Mouse (Mus musculus) small intestine, adult 2 months (tissue): ENCODE results near the gene Gsk3a. TPM values are rescaled to one million over a fixed set of nuclear protein-coding genes. Genes with fewer than 3 reads are reported as not detected.

ENCODE experiments used
- H3K27ac ChIP-seq: fragments of 200-500 bp; 2 replicates; pipeline ENCODE4 v1.5.1; 2012; ENCODE audit warnings: low read depth, low read length, control low read depth, inconsistent platforms; ENCODE audit not compliant: insufficient read depth
- H3K27me3 ChIP-seq: fragments of 200-500 bp; 2 replicates; pipeline ENCODE4 v1.6.1; 2012; ENCODE audit warnings: mild to moderate bottlenecking, moderate library complexity, low read length, inconsistent platforms; ENCODE audit not compliant: control insufficient read depth, insufficient read depth
- H3K36me3 ChIP-seq: fragments of 200-500 bp; 2 replicates; pipeline ENCODE4 v1.6.1; 2012; ENCODE audit warnings: mild to moderate bottlenecking, low read length, control low read depth, inconsistent platforms; ENCODE audit not compliant: control insufficient read depth, insufficient read depth
- H3K4me1 ChIP-seq: fragments of 200-500 bp; 2 replicates; pipeline ENCODE4 v1.6.1; 2012; ENCODE audit warnings: low read length, inconsistent platforms, mixed read lengths; ENCODE audit not compliant: control insufficient read depth, insufficient read depth, insufficient read length
- H3K4me3 ChIP-seq: fragments of 200-500 bp; 2 replicates; pipeline ENCODE4 v1.5.1; 2012; ENCODE audit warnings: low read depth, mild to moderate bottlenecking, control low read depth, inconsistent platforms, low read length, moderate library complexity
- CTCF ChIP-seq: fragments of 200-500 bp; IDR thresholded peaks from 2 replicates; pipeline ENCODE4 v1.5.1; 2012; ENCODE audit warnings: low read depth, mild to moderate bottlenecking, control low read depth, inconsistent platforms, low read length, moderate library complexity, mixed read lengths; ENCODE audit not compliant: insufficient replicate concordance, insufficient read length; ENCODE audit errors: extremely low read depth
- POLR2A ChIP-seq: fragments of 200-500 bp; IDR thresholded peaks from 2 replicates; pipeline ENCODE4 v1.6.1; 2012; ENCODE audit warnings: low read depth, mild to moderate bottlenecking, control low read depth, inconsistent platforms, low read length, moderate library complexity
- WGBS: fragments of 180-500 bp; shearing (Covaris S2); methylation state at CpG from one replicate; pipeline ENCODE4 v1.1.7; 2018; 5-methylcytosine and 5-hydroxymethylcytosine counted together
- polyA plus RNA-seq: library from polyadenylated mRNA; depleted of rRNA; stranded (reverse); fragments of >200 nt; gene quantifications from 2 replicates; pipeline ENCODE4 v1.2.3, GENCODE M21; 2012

Gsk3a gene
- polyA plus RNA-seq, 1 experiment: 163 TPM

- Histone ChIP-seq H3K27ac (peak overlapping the region; percentile 89), H3K36me3 (peaks cover 17% of the 10 kb centered on the region), H3K27me3 (no peaks in the 10 kb centered on the region), H3K4me1 (peaks cover 11% of the 10 kb centered on the region), H3K4me3 (peak overlapping the region; percentile 45)
- WGBS: 22% methylated on average over 12 of the region's 12 CpGs
- TF ChIP-seq CTCF (no peak), POLR2A (no peak)
Observed at GRCm38 (mm10) chr7:25217653-25218395, 19.8 kb downstream of the Gsk3a start.

GRCm38 (mm10) chr7:25214172-25214571 lies 23.5 kb downstream of the Gsk3a start:
- 94% methylated on average over 2 of the region's 2 CpGs for WGBS
- Histone ChIP-seq H3K36me3 (peaks cover 44% of the 10 kb centered on the region), H3K27me3 (no peaks in the 10 kb centered on the region), H3K4me1 (peaks cover 14% of the 10 kb centered on the region), H3K27ac (peak overlapping the region; percentile 17), H3K4me3 (no peak overlapping the region)
- no peak for TF ChIP-seq POLR2A
- no peak for TF ChIP-seq CTCF

- Histone ChIP-seq H3K4me3 (no peak overlapping the region), H3K36me3 (peaks cover 50% of the 10 kb centered on the region), H3K27me3 (no peaks in the 10 kb centered on the region), H3K4me1 (peaks cover 21% of the 10 kb centered on the region), H3K27ac (no peak overlapping the region)
- no peak for TF ChIP-seq CTCF
- WGBS: 47% methylated on average over 3 of the region's 3 CpGs
Observed at GRCm38 (mm10) chr7:25213099-25213498, 24.6 kb downstream of the Gsk3a start.

- no peak for TF ChIP-seq POLR2A
- no peak for TF ChIP-seq CTCF
- WGBS: 89% methylated on average over 4 of the region's 4 CpGs
Observed at GRCm38 (mm10) chr7:25210482-25210881, 27.2 kb downstream of the Gsk3a start.

GRCm38 (mm10) chr7:25209161-25209622 lies 28.5 kb downstream of the Gsk3a start:
- no peak for TF ChIP-seq CTCF
- no peak for TF ChIP-seq POLR2A
- H3K27ac ChIP-seq: peak overlapping the region; percentile 91
- no peaks in the 10 kb centered on the region for H3K27me3 ChIP-seq
- H3K4me1 ChIP-seq: peaks cover 48% of the 10 kb centered on the region
- WGBS: 32% methylated on average over 3 of the region's 3 CpGs
- peak overlapping the region; percentile 40 for H3K4me3 ChIP-seq
- peaks cover 58% of the 10 kb centered on the region for H3K36me3 ChIP-seq

More at GRCm38 (mm10) chr7:25210482-25210881, 27.2 kb downstream of the Gsk3a start:
- 0 out of 2 replicates have a peak overlapping the region, but pooled peaks have one; percentile 91 for H3K27ac ChIP-seq
- H3K27me3 ChIP-seq: no peaks in the 10 kb centered on the region
- peaks cover 41% of the 10 kb centered on the region for H3K4me1 ChIP-seq
- H3K36me3 ChIP-seq: peaks cover 61% of the 10 kb centered on the region
- H3K4me3 ChIP-seq: no peak overlapping the region

- peaks cover 48% of the 10 kb centered on the region for H3K4me1 ChIP-seq
Observed at GRCm38 (mm10) chr7:25206094-25206830, 31.4 kb downstream of the Gsk3a start.

More at GRCm38 (mm10) chr7:25206094-25206830, 31.4 kb downstream of the Gsk3a start:
- peaks cover 70% of the 10 kb centered on the region for H3K36me3 ChIP-seq
- H3K4me3 ChIP-seq: peak overlapping the region; percentile 40
- TF ChIP-seq POLR2A: no peak
- no peak for TF ChIP-seq CTCF
- peak overlapping the region; percentile 84 for H3K27ac ChIP-seq
- 40% methylated on average over 16 of the region's 16 CpGs for WGBS
- H3K27me3 ChIP-seq: no peaks in the 10 kb centered on the region
